Mouse (Mus musculus) CD4-positive, CD25-positive, alpha-beta regulatory T cell, adult 4 months (primary cell): Measurements from ENCODE around the gene Card11. TPM values are rescaled to one million over a fixed set of nuclear protein-coding genes. Genes with fewer than 3 reads are reported as not detected.
A peak's percentile ranks its signal among the peaks of the same experiment; 100 is the strongest.

ENCODE experiments used
- ATAC-seq: one replicate; pipeline ENCODE4 v1.8.0; 2017
- polyA plus RNA-seq, 2 experiments: library from polyadenylated mRNA; unstranded; fragments of 100-300 nt; shearing (Covaris generic); gene quantifications; one replicate each; pipeline ENCODE4 v1.2.1; 2017

Card11 gene
- polyA plus RNA-seq, 2 experiments from 2014 or later, result 43.6 to 81.1 TPM

GRCm38 (mm10) chr5:140985311-140986050 lies 14.9 kb downstream of the Card11 start:
- no peak for ATAC-seq

GRCm38 (mm10) chr5:140981370-140981805 lies 19.0 kb downstream of the Card11 start:
- ATAC-seq, result peak; percentile 61

- peak; percentile 67 for ATAC-seq
Observed at GRCm38 (mm10) chr5:140980783-140981182, 19.6 kb downstream of the Card11 start.

- no peak for ATAC-seq
Observed at GRCm38 (mm10) chr5:140980051-140980450, 20.3 kb downstream of the Card11 start.

GRCm38 (mm10) chr5:140962945-140963344 lies 37.4 kb downstream of the Card11 start:
- no peak for ATAC-seq

GRCm38 (mm10) chr5:140960732-140961131 lies 39.6 kb downstream of the Card11 start:
- no peak for ATAC-seq

- no peak for ATAC-seq
Observed at GRCm38 (mm10) chr5:140959160-140959559, 41.2 kb downstream of the Card11 start.

- ATAC-seq, result no peak
Observed at GRCm38 (mm10) chr5:140957106-140957505, 43.3 kb downstream of the Card11 start.

- ATAC-seq, result no peak
Observed at GRCm38 (mm10) chr5:140955666-140956065, 44.7 kb downstream of the Card11 start.

GRCm38 (mm10) chr5:140951801-140952200 lies 48.6 kb downstream of the Card11 start:
- ATAC-seq, result peak; percentile 74

GRCm38 (mm10) chr5:140948009-140948408 lies 52.4 kb downstream of the Card11 start:
- peak; percentile 85 for ATAC-seq

- ATAC-seq, result no peak
Observed at GRCm38 (mm10) chr5:140946034-140946433, 54.3 kb downstream of the Card11 start.

GRCm38 (mm10) chr5:140944382-140945125 lies 55.8 kb downstream of the Card11 start:
- no peak for ATAC-seq

GRCm38 (mm10) chr5:140940923-140941491 lies 59.4 kb downstream of the Card11 start:
- ATAC-seq, result no peak

GRCm38 (mm10) chr5:140940257-140940922 lies 60.0 kb downstream of the Card11 start:
- ATAC-seq, result no peak

GRCm38 (mm10) chr5:140936816-140937215 lies 63.6 kb downstream of the Card11 start:
- ATAC-seq, result no peak

GRCm38 (mm10) chr5:140935848-140936247 lies 64.5 kb downstream of the Card11 start:
- no peak for ATAC-seq

GRCm38 (mm10) chr5:140934639-140935315 lies 65.6 kb downstream of the Card11 start:
- ATAC-seq, result no peak

- ATAC-seq, result no peak
Observed at GRCm38 (mm10) chr5:140931523-140932229, 68.7 kb downstream of the Card11 start.

GRCm38 (mm10) chr5:140918519-140918918 lies 81.9 kb downstream of the Card11 start:
- ATAC-seq, result no peak

GRCm38 (mm10) chr5:140917807-140918206 lies 82.6 kb downstream of the Card11 start:
- no peak for ATAC-seq

GRCm38 (mm10) chr5:140910841-140911240 lies 89.5 kb downstream of the Card11 start:
- ATAC-seq, result no peak
